In genomic region chrX:7319089-7319721, GRCm38 (mm10) we compare ENCODE assay signal across 7 mouse cellular contexts. TPM values are rescaled to one million over a fixed set of nuclear protein-coding genes. Genes with fewer than 3 reads are reported as not detected.
DNase-seq lines count a peak whose midpoint lies in the region; ATAC-seq lines count a peak whose summit lies in the region.

TSS of gene Clcn5 (minus strand) at chrX:7319358.

- ATAC-seq in intestine, embryonic 16.5 days: peak; percentile 99
- ATAC-seq in midbrain, embryonic 11.5 days (ENCODE audit: low FRiP score): peak; percentile 97

- 18% methylated on average over 32 of the region's 43 CpGs for WGBS in intestine, embryonic 16.5 days
- 25% methylated on average over 43 of the region's 43 CpGs for WGBS in midbrain, embryonic 11.5 days

- H3K4me2 ChIP-seq in intestine, embryonic 16.5 days (ENCODE audit: low read depth, low read length): peak within 1 kb of the TSS; percentile 47
- H3K4me2 ChIP-seq in midbrain, embryonic 11.5 days: peak within 1 kb of the TSS; percentile 63

- intact Hi-C loops in left cerebral cortex, postnatal 36 days (cut with DNase I): loop anchor here (5.0 kb wide), 1 partner anchor 132 kb away; no protein-coding TSS in a partner anchor

- H3K27ac ChIP-seq in intestine, embryonic 16.5 days (ENCODE audit: low read length): peak within 1 kb of the TSS; percentile 92
- peak within 1 kb of the TSS; percentile 65 for H3K27ac ChIP-seq in midbrain, embryonic 11.5 days (ENCODE audit: low read depth, low read length)

- no peaks in the 10 kb centered on the region for H3K36me3 ChIP-seq in intestine, embryonic 16.5 days (ENCODE audit: control insufficient read depth, insufficient read depth, low read length)
- no peaks in the 10 kb centered on the region for H3K36me3 ChIP-seq in midbrain, embryonic 11.5 days (ENCODE audit: control insufficient read depth, insufficient read depth, low read length)

- peak; percentile 97 for DNase-seq in adrenal gland, adult 2 months
- DNase-seq in embryo, embryonic 11.5 days (ENCODE audit: low read depth, low spot score): peak; percentile 92
- DNase-seq in gastrocnemius, postnatal 4 days (ENCODE audit: low spot score in 2 of 2): peak; percentile 93 to 95
- DNase-seq in left cerebral cortex, postnatal 36 days (ENCODE audit: low spot score in 2 of 2): peak; percentile 92 to 93
- peak; percentile 98 for DNase-seq in midbrain, embryonic 11.5 days (ENCODE audit: low spot score, missing footprints)
- DNase-seq in skeletal muscle tissue, adult 2 months (ENCODE audit: low read depth, low spot score): peak; percentile 97

- H3K4me3 ChIP-seq in intestine, embryonic 16.5 days (ENCODE audit: low read length): peak within 1 kb of the TSS; percentile 66
- H3K4me3 ChIP-seq in midbrain, embryonic 11.5 days (ENCODE audit: low read depth, low read length): peak within 1 kb of the TSS; percentile 50

- peak within 1 kb of the TSS; percentile 79 for H3K9ac ChIP-seq in intestine, embryonic 16.5 days (ENCODE audit: low read depth, low read length)
- H3K9ac ChIP-seq in midbrain, embryonic 11.5 days (ENCODE audit: low read length): peak within 1 kb of the TSS; percentile 72

- H3K4me1 ChIP-seq in intestine, embryonic 16.5 days (ENCODE audit: control insufficient read depth, insufficient read depth, low read length): no peaks in the 10 kb centered on the region
- H3K4me1 ChIP-seq in midbrain, embryonic 11.5 days (ENCODE audit: control insufficient read depth, insufficient read depth, low read length): 0 out of 2 replicates have a peak, but pooled peaks cover 2% of the 10 kb centered on the region

- no peaks in the 10 kb centered on the region for H3K27me3 ChIP-seq in intestine, embryonic 16.5 days (replicated peaks; ENCODE audit: control insufficient read depth, insufficient read depth, low read length)
- H3K27me3 ChIP-seq in midbrain, embryonic 11.5 days (ENCODE audit: control insufficient read depth, insufficient read depth, low read length): no peaks in the 10 kb centered on the region

- H3K9me3 ChIP-seq in intestine, embryonic 16.5 days (ENCODE audit: control insufficient read depth, low read length): no peaks in the 10 kb centered on the region
- no peaks in the 10 kb centered on the region for H3K9me3 ChIP-seq in midbrain, embryonic 11.5 days (ENCODE audit: control insufficient read depth, low read length)

RNA-seq across cellular contexts. Expression of gene Clcn5, which starts in this region (rescaled TPM):
- total RNA-seq in adrenal gland, adult 2 months (2021): 10 to 100 TPM; 26.7 to 29.8 TPM
- polyA plus RNA-seq in adrenal gland, adult 2 months (2012; rRNA removed): 3.2 and 3.4 TPM in 2 replicates
- total RNA-seq in gastrocnemius, postnatal 4 days (2021): 10 to 100 TPM; 78.2 to 85.7 TPM
- 14.5 and 20.2 TPM in 2 replicates for polyA plus RNA-seq in intestine, embryonic 16.5 days (2015; fragmentation: Nextera tagmentation; extraction: Ambion mirVana)
- 1 to 10 TPM; 8.9 to 9.0 TPM for total RNA-seq in left cerebral cortex, postnatal 36 days (2021)
- 11.8 and 14.0 TPM in 2 replicates for polyA plus RNA-seq in midbrain, embryonic 11.5 days (2014; fragmentation: Nextera tagmentation; extraction: Ambion mirVana)

Comparison
In these comparisons a context has a peak if more than half of its experiments do, and no peak if none do; other contexts are left out.
1. Peak in every context shown above with its lines: DNase-seq, ATAC-seq, H3K4me3 ChIP-seq and H3K27ac ChIP-seq.